Mouse (Mus musculus): ENCODE results near the gene Hbp1. TPM values are rescaled to one million over a fixed set of nuclear protein-coding genes. Genes with fewer than 3 reads are reported as not detected.

The Hbp1 gene
- polyA plus RNA-seq, 1 experiment from 2014 or later: 75.2 TPM

DNA sequence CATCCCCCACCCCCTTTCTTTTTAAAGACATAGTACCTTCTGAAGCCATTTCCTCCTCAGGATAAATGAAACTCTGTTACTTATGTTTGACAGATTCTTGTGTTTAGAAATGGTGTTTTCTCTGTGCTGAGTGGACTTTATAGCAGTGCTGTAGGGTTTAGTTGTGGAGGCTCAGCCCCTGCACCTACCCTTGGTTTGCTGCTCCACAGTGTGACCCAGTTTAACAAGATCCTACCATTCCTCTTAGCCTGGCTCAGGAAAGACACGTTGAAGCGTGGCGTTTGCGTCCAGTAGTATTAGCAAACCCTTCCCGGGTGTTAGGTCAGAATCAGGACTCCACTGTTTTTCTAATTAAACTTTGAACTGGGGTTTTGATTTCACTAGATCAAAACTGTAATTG is 54.0 kb downstream of the Hbp1 start:
- no peaks in the 10 kb centered on the region for H3K27me3 ChIP-seq (ENCODE audit: control insufficient read depth, insufficient read depth, low read length)
- DNase-seq (ENCODE audit: low spot score) (no peak), ATAC-seq (ENCODE audit: low FRiP score, low TSS enrichment) (no peak)
- H3K27ac ChIP-seq (replicated peaks): no peak overlapping the region
- H3K4me1 ChIP-seq (replicated peaks; ENCODE audit: control insufficient read depth, insufficient read depth): no peaks in the 10 kb centered on the region
- no peaks in the 10 kb centered on the region for H3K9me3 ChIP-seq (ENCODE audit: control insufficient read depth, low read length)
- H3K9ac ChIP-seq (ENCODE audit: low read length): no peak overlapping the region
- TF ChIP-seq EP300 (optimal IDR thresholded peaks at IDR 0.05) (no peak), CTCF (IDR thresholded peaks at IDR 0.05; ENCODE audit: low read depth) (no peak)
- H3K4me3 ChIP-seq (ENCODE audit: low read depth, low read length): no peak overlapping the region
- WGBS: 50% methylated on average over 5 of the region's 5 CpGs
- no peaks in the 10 kb centered on the region for H3K36me3 ChIP-seq (ENCODE audit: control insufficient read depth, insufficient read depth, low read length)
- no peak overlapping the region for H3K4me2 ChIP-seq (replicated peaks; ENCODE audit: low read depth)

- 38% methylated on average over 2 of the region's 2 CpGs for WGBS
- no peaks in the 10 kb centered on the region for H3K9me3 ChIP-seq (ENCODE audit: control insufficient read depth, low read length)
- DNase-seq (ENCODE audit: low spot score) (no peak), ATAC-seq (ENCODE audit: low FRiP score, low TSS enrichment) (no peak)
- no peak overlapping the region for H3K27ac ChIP-seq (replicated peaks)
- no peaks in the 10 kb centered on the region for H3K27me3 ChIP-seq (ENCODE audit: control insufficient read depth, insufficient read depth, low read length)
- H3K9ac ChIP-seq (ENCODE audit: low read length): no peak overlapping the region
- no peaks in the 10 kb centered on the region for H3K36me3 ChIP-seq (ENCODE audit: control insufficient read depth, insufficient read depth, low read length)
- TF ChIP-seq CTCF (IDR thresholded peaks at IDR 0.05; ENCODE audit: low read depth) (no peak), EP300 (optimal IDR thresholded peaks at IDR 0.05) (no peak)
- no peak overlapping the region for H3K4me2 ChIP-seq (replicated peaks; ENCODE audit: low read depth)
- H3K4me3 ChIP-seq (ENCODE audit: low read depth, low read length): no peak overlapping the region
- no peaks in the 10 kb centered on the region for H3K4me1 ChIP-seq (replicated peaks; ENCODE audit: control insufficient read depth, insufficient read depth)
These were observed 54.4 kb downstream of the Hbp1 start for GRCm38 (mm10) chr12:31895888-31896287.

DNA sequence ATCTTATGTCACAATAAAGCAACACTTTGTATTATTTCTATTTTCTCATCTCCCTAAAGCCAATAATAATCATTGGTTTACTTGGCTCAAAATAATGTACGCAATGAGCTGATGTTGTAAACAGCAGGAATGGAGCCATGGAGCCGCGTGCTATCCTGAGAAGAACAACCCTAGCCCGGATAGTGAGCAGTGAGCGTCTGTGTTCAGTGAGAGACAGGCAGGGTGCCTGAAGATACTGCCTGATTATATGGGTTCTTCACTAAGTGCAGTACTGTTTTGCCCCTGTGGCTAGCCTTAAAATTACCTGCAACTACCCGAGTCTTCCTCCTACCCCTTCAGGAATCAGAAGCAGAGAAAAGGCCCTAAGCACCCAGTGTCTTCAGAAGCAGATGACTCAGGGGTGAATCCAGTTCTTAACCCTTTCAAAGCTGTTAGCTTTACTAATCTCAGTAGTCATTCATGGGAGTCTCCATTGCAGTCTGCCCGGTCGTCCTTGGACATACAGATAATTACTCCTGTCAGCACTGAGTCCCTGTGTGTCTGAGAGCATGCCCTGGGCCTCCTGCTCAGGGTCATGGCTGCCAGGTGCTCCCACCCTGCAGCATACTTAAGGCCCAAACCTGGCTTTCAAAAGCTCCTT is 55.1 kb downstream of the Hbp1 start:
- no peak for ATAC-seq (ENCODE audit: low FRiP score, low TSS enrichment)
- no peak for DNase-seq (ENCODE audit: low spot score)
- Histone ChIP-seq H3K9me3 (ENCODE audit: control insufficient read depth, low read length) (no peaks in the 10 kb centered on the region), H3K4me3 (ENCODE audit: low read depth, low read length) (no peak overlapping the region), H3K9ac (ENCODE audit: low read length) (no peak overlapping the region), H3K4me1 (replicated peaks; ENCODE audit: control insufficient read depth, insufficient read depth) (no peaks in the 10 kb centered on the region), H3K4me2 (replicated peaks; ENCODE audit: low read depth) (no peak overlapping the region), H3K36me3 (ENCODE audit: control insufficient read depth, insufficient read depth, low read length) (no peaks in the 10 kb centered on the region), H3K27ac (replicated peaks) (no peak overlapping the region), H3K27me3 (ENCODE audit: control insufficient read depth, insufficient read depth, low read length) (no peaks in the 10 kb centered on the region)
- no peak for TF ChIP-seq CTCF (IDR thresholded peaks at IDR 0.05; ENCODE audit: low read depth)
- TF ChIP-seq EP300 (optimal IDR thresholded peaks at IDR 0.05): no peak
- 49% methylated on average over 8 of the region's 8 CpGs for WGBS

GRCm38 (mm10) chr12:31892771-31893170 is 57.6 kb downstream of the Hbp1 start:
- Histone ChIP-seq H3K27me3 (ENCODE audit: control insufficient read depth, insufficient read depth, low read length) (no peaks in the 10 kb centered on the region), H3K9ac (ENCODE audit: low read length) (no peak overlapping the region), H3K4me2 (replicated peaks; ENCODE audit: low read depth) (no peak overlapping the region), H3K4me1 (replicated peaks; ENCODE audit: control insufficient read depth, insufficient read depth) (no peaks in the 10 kb centered on the region), H3K27ac (replicated peaks) (no peak overlapping the region), H3K36me3 (ENCODE audit: control insufficient read depth, insufficient read depth, low read length) (no peaks in the 10 kb centered on the region), H3K4me3 (ENCODE audit: low read depth, low read length) (no peak overlapping the region), H3K9me3 (ENCODE audit: control insufficient read depth, low read length) (no peaks in the 10 kb centered on the region)
- ATAC-seq (ENCODE audit: low FRiP score, low TSS enrichment) (no peak), DNase-seq (ENCODE audit: low spot score) (no peak)
- WGBS: 91% methylated on average over 7 of the region's 7 CpGs
- TF ChIP-seq EP300 (optimal IDR thresholded peaks at IDR 0.05): no peak
- TF ChIP-seq CTCF (IDR thresholded peaks at IDR 0.05; ENCODE audit: low read depth): no peak

DNA sequence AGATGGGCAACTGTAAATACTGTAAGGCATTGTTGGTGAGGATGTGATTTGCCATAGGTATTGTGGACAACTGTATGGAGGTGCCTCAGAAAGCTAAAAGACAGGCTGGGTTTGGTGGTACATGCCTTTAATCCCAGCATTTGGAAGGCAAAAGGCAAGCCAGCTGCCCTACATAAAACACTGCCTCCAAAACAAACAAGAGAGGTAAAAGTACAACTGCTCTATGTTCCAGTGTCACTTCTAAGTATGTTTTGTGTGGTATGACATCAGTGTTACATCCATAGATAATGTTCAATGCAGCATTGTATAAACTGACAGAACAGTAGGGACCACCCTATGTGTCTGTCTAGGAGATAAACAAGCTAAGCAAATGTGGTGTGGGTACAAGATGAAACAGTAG is 58.3 kb downstream of the Hbp1 start:
- no peak overlapping the region for H3K27ac ChIP-seq (replicated peaks)
- no peaks in the 10 kb centered on the region for H3K27me3 ChIP-seq (ENCODE audit: control insufficient read depth, insufficient read depth, low read length)
- H3K4me1 ChIP-seq (replicated peaks; ENCODE audit: control insufficient read depth, insufficient read depth): no peaks in the 10 kb centered on the region
- H3K36me3 ChIP-seq (ENCODE audit: control insufficient read depth, insufficient read depth, low read length): no peaks in the 10 kb centered on the region
- no peak overlapping the region for H3K4me2 ChIP-seq (replicated peaks; ENCODE audit: low read depth)
- no peak for ATAC-seq (ENCODE audit: low FRiP score, low TSS enrichment)
- TF ChIP-seq CTCF (IDR thresholded peaks at IDR 0.05; ENCODE audit: low read depth): no peak
- no peak for TF ChIP-seq EP300 (optimal IDR thresholded peaks at IDR 0.05)
- no peak overlapping the region for H3K9ac ChIP-seq (ENCODE audit: low read length)
- no peaks in the 10 kb centered on the region for H3K9me3 ChIP-seq (ENCODE audit: control insufficient read depth, low read length)
- no peak overlapping the region for H3K4me3 ChIP-seq (ENCODE audit: low read depth, low read length)
- DNase-seq (ENCODE audit: low spot score): no peak

GRCm38 (mm10) chr12:31890685-31891084 is 59.6 kb downstream of the Hbp1 start:
- Histone ChIP-seq H3K4me3 (ENCODE audit: low read depth, low read length) (no peak overlapping the region), H3K9ac (ENCODE audit: low read length) (no peak overlapping the region), H3K27ac (replicated peaks) (no peak overlapping the region), H3K27me3 (ENCODE audit: control insufficient read depth, insufficient read depth, low read length) (no peaks in the 10 kb centered on the region), H3K4me1 (replicated peaks; ENCODE audit: control insufficient read depth, insufficient read depth) (no peaks in the 10 kb centered on the region), H3K9me3 (ENCODE audit: control insufficient read depth, low read length) (no peaks in the 10 kb centered on the region), H3K4me2 (replicated peaks; ENCODE audit: low read depth) (no peak overlapping the region), H3K36me3 (ENCODE audit: control insufficient read depth, insufficient read depth, low read length) (peaks cover 4% of the 10 kb centered on the region; the same call in 1 of the 2 replicates)
- ATAC-seq (ENCODE audit: low FRiP score, low TSS enrichment) (no peak), DNase-seq (ENCODE audit: low spot score) (no peak)
- TF ChIP-seq CTCF (IDR thresholded peaks at IDR 0.05; ENCODE audit: low read depth) (no peak), EP300 (optimal IDR thresholded peaks at IDR 0.05) (no peak)
- 58% methylated on average over 6 of the region's 6 CpGs for WGBS

Data from stomach, postnatal 0 days (tissue).